Mouse (Mus musculus): ENCODE measurements around the gene Lyl1.
"Not testable (repeated sequence)": the region's sequence is repeated elsewhere in the genome, so short reads cannot be mapped to it uniquely, and the experiment has no call there.

The Lyl1 gene

GRCm38 (mm10) chr8:84668731-84669485 is 32.3 kb upstream of the Lyl1 start:
- DNase-seq, result no peak

- not testable (repeated sequence) for DNase-seq
Measured at GRCm38 (mm10) chr8:84670295-84671006, 30.8 kb upstream of the Lyl1 start.

GRCm38 (mm10) chr8:84677305-84677704 is 24.0 kb upstream of the Lyl1 start:
- no peak for DNase-seq

GRCm38 (mm10) chr8:84681476-84681875 is 19.8 kb upstream of the Lyl1 start:
- DNase-seq, result no peak

DNA sequence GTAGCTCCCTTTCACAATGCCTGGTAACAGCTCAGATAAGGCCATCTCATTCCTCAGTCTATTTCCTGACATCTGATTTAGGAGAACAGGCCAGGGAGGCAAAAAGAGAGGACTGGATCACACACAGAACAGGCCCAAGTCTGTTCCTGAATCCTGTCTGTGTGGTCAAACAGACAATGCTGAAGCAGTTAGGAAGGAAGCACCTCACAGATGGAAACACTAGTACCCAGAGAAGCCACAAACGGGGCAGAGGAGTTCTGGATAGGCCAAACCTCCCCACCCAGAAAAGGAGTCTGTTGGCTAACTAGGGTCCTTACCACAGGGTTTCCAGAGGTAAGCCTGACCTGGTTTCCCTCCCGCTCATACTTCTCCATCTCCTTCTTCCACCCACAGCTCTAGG is 19.0 kb upstream of the Lyl1 start:
- DNase-seq, result no peak

DNA sequence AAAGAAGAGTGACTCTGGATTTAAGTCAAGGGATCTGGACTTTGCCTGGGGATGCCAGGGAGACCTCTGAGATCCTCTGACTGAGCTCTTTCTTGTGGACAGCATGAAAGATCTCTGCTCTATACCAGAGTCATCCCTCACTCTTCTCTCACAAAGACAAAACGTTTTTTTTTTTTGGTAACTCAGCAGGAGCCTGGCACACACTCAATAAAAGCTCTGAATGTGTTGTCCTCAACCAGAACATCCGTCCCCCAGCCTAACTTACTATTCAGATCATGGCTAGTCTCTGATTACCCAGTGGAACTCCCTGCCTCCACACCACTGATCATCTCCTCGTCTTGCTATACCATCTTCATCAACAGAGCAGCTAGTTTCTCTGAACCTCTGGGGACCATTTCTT is 16.7 kb upstream of the Lyl1 start:
- no peak for DNase-seq

DNA sequence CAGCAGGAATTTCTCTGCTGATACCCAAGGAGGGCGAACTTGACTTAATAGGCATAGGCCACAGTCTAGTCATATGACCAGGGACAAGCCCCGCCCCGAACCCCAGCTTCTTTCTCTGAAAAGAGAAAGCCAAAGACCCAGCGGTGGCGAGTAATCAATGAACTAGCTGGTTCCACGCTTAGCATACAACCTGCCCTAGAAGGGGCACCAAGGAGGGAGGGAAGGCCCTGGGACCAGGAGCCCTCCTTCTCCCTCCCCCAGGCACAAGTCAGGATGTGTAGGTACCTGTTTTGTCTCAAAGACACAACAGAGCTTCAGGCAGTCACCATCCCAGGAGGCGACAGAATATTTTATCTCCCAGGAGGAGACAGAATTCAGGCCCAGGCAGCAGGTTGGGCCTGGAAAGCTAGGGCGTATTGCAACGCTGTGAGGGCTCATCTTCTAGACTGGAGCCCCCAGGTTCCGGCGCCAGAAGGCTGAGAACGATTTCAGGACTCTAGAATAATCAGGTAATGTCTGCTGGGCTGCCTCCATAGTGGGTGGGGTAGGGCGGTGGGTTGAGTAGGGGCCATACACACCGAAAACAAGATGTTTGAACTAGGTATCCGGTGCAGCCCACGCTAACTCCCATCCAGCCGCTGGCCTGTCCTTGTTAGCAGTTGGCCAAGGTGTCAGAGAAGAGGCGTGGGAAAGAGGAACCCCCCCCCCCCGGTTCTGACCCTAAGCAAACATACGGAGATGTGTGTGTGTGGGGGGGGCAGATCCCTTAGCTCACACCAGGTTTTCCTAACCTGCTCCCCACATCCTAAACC is 14.9 kb upstream of the Lyl1 start, which contains the start of gene Trmt1:
Gene Trmt1 (plus strand): TSS at position 117 of the 812 bp plus-strand sequence.
- DNase-seq, result no peak

- DNase-seq, result no peak
Measured at GRCm38 (mm10) chr8:84687003-84687704, 14.1 kb upstream of the Lyl1 start.

DNA sequence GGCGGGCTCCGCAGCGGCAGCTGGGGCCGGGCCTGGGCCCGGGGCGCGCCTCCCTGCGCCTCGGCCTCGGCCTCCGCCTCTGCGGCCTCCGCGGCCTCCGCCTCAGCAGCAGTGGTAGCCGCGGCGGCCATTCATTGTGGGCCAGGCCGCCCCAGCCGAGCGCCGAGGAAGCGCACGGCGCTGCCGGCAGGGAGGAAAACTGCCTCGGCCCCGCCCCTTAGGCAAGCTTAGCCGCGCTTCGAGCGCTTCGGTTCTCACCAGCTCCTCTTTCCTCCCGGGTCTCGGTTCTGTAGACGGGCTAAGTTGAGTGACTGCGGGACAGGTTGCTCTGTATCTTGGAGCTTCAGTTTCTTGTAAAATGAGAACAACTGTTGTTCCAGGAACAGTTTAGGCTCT is 13.6 kb upstream of the Lyl1 start, which contains the start of gene Nacc1:
Gene Nacc1 (minus strand): TSS at position 158 of the 396 bp plus-strand sequence.
- peak; percentile 89 for DNase-seq

DNA sequence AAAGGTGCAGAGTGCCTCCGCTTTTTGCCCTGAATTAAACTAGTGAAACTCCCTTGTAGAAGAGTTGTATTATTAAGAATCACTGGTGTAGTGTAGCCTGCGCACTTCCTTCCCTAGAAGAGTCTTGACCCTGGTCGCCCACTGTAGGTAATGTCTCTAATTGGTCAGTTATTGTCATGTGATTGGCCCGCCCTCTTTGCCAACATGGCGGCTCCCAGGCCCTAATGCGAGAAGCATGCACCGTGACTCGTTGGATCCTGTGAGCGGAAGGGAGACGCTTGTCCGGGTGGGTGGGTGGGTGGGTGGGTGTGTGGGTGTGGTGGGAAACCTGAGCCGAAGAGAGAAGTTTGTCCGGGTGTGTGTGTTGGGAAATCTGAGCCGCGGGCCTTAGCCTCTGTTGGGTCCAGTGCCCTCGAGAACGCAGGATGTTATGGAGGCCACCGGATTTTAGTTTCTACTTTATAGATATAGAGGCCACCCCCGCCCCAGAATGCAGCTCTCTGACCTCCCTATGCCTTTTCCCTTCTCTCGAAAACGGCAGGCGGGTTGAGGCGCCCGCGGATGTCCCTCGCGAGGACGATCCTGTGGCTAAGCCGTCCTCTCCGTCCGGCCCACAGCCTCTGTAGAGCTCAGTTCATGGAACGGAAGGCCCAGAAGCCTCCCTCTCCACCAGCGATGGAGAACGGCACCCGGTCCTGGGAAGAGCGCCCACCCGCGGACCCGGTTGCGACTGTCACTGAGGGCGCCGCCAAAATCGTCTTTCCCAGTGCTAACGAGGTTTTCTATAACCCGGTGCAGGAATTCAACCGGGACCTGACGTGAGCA is 12.0 kb upstream of the Lyl1 start:
- DNase-seq, result peak; percentile 90

- DNase-seq, result no peak
Measured at GRCm38 (mm10) chr8:84693332-84693731, 7.9 kb upstream of the Lyl1 start.

DNA sequence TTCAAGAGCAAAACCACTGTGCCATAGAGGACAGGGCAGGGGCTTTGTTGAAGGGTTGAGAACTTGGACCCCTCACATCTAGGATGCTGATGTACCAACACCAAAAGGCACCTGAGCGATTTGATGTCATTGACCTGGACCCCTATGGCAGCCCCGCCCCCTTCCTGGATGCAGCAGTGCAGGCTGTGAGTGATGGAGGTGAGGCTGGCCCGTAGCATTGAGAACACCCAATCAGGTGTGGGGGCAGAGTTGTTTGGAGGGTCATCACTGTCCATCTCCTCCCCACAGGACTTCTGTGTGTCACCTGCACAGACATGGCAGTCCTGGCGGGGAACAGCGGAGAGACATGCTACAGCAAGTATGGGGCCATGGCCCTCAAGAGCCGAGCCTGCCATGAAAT is 6.1 kb upstream of the Lyl1 start:
- no peak for DNase-seq

DNA sequence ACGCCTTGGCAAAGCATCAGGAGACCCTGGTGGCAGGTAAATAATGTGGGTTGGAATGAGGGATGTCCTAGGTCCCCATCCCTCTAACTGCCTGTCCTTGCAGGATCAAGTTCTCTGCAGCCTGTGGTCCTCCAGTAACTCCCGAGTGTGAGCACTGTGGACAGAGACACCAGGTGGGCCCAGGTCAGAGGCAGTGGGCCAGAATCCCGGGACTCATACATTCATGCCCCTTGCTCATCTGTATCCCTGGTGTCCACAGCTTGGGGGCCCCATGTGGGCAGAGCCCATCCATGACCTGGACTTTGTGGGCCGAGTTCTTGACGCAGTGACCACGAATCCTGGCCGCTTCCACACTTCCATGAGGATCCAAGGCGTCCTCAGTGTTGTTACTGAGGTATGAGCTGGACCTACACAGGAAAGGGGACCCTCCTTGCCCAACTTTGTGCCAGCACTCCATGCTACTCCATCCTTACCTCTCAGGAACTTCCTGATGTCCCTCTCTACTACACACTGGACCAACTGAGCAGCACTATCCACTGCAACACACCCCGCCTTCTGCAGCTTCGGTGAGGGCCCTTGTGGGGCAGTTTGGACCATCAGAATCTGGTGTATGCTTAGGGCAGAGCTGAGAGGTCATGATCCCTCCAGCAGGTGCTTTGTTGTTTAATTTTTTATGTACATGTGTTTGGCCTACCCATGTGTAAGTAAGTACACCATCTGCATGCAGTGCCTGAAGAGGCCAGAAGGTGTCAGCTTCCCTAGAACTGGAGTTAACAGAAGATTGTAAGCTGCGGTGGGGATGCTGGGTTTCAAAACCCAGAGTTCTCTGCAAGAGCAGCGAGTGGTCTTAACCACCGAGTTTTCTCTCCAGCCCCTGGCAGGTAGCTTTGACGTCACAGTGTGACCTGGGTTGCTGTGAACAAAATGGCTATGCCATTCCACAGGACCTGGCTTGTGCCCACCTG is 3.8 kb upstream of the Lyl1 start:
- no peak for DNase-seq

DNA sequence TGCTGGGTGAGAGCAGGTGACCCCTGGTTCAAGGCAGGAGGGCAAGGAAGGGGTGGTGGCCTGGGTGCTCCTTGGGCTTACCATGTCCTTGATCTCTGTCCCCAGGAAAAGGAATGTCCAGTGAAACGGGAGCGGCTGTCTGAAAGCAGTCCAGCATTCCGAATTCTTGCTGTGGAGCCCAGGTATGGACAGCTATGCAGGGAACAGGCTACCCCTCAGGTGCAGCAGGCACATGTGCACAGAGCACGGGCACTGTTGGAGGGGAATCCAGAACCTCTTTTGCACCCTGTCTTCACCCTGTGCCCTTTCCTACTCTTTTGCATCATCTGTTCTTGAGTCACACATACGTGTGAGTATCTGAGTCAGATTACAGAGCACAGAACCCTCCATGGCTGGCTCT is 3.0 kb upstream of the Lyl1 start:
- no peak for DNase-seq

DNA sequence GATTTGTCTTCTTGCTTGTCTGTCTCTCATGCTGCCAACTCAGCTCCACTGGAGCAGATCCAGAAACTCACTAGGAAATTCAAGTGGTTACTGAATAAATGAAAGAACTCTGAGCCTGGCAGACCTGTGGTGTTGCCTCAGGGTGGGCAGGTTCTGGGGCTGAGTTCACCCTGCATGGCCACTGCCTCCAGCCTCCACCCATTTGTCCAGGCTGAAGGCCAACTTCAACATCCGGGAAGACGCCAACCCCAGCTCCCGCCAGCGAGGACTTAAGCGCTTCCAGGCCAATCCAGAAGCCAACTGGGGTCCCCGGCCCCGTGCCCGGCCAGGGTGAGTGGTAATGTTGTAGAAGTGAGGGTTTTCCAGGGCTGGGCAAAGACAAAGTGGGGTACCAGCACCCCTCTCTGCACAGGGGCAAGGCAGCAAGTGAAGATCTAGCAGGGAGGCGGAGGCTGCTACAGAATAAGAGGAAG is 2.3 kb upstream of the Lyl1 start:
- DNase-seq, result no peak

- no peak for DNase-seq
Measured at GRCm38 (mm10) chr8:84699861-84700322, 1.4 kb upstream of the Lyl1 start.

- no peak for DNase-seq
Measured at GRCm38 (mm10) chr8:84700526-84700925, 731 bp upstream of the Lyl1 start.

- no peak for DNase-seq
Measured at GRCm38 (mm10) chr8:84702561-84702960, 1.3 kb downstream of the Lyl1 start.

DNA sequence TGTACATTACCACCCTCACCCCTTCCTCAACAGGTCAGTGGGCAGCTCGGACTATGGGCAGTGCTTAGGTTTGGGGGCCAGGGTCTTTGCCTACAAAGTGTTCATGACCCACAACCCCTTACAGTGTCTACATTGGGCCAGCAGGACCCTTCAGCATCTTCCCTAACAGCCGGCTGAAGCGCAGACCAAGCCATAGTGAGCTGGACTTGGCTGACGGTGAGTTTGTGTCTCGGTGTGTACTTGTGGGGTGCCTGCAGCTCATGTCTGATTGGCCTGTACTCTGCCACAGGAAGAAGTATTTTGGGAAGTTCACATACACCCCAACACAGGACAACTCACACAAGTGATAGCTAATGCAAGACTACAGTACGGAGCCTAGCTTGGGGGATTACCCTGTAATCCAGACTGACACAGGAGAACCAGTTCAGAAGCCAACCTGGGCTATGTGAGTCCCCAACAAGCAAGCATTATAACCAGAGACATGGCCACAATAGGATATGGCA is 1.8 kb downstream of the Lyl1 start:
- DNase-seq, result no peak

Measured in right cerebral cortex, postnatal 25 days (tissue).